Mouse (Mus musculus) neural tube, embryonic 13.5 days (tissue): Measurements from ENCODE around the gene Snx8. TPM values are rescaled to one million over a fixed set of nuclear protein-coding genes. Genes with fewer than 3 reads are reported as not detected.

Experiments
- ATAC-seq: fragments of 200-750 bp; cut with Nextera tagmentation; 2 replicates; pipeline ENCODE4 v1.8.0; 2017; ENCODE audit warnings: low read depth, mild to moderate bottlenecking, moderate TSS enrichment, moderate library complexity
- H3K27ac ChIP-seq: fragments of 300-500 bp; sonication (generic); replicated peaks from 2 replicates; pipeline ENCODE4 v1.5.1; 2015; ENCODE audit warnings: moderate library complexity, mild to moderate bottlenecking, inconsistent platforms
- H3K27me3 ChIP-seq: fragments of 300-500 bp; sonication (generic); 2 replicates; pipeline ENCODE4 v1.6.1; 2015; ENCODE audit warnings: mild to moderate bottlenecking, inconsistent platforms
- H3K36me3 ChIP-seq: fragments of 300-500 bp; sonication (generic); 2 replicates; pipeline ENCODE4 v1.6.1; 2015; ENCODE audit warnings: mild to moderate bottlenecking, inconsistent platforms
- H3K4me1 ChIP-seq: fragments of 300-500 bp; sonication (generic); replicated peaks from 2 replicates; pipeline ENCODE4 v1.6.1; 2015; ENCODE audit warnings: inconsistent platforms
- H3K4me2 ChIP-seq: fragments of 300-500 bp; sonication (generic); 2 replicates; pipeline ENCODE4 v1.6.1; 2015; ENCODE audit warnings: inconsistent platforms, mild to moderate bottlenecking, moderate library complexity
- H3K4me3 ChIP-seq: fragments of 300-500 bp; sonication (generic); 2 replicates; pipeline ENCODE4 v1.5.1; 2015; ENCODE audit warnings: mild to moderate bottlenecking, inconsistent platforms
- H3K9ac ChIP-seq: fragments of 300-500 bp; sonication (generic); 2 replicates; pipeline ENCODE4 v1.6.1; 2015; ENCODE audit warnings: moderate library complexity, mild to moderate bottlenecking, inconsistent platforms
- H3K9me3 ChIP-seq: fragments of 300-500 bp; sonication (generic); 2 replicates; pipeline ENCODE4 v1.6.1; 2016; ENCODE audit warnings: inconsistent platforms
- WGBS: fragments of 180-500 bp; shearing (Covaris S2); methylation state at CpG from one replicate; pipeline ENCODE4 v1.1.7; 2015; 5-methylcytosine and 5-hydroxymethylcytosine counted together
- polyA plus RNA-seq: library from polyadenylated mRNA; unstranded; fragments of >200 nt; fragmentation: Nextera tagmentation; extraction: Ambion mirVana; gene quantifications from 2 replicates; pipeline ENCODE4 v1.2.1, GENCODE M21; 2015

Gene Snx8
- polyA plus RNA-seq, 1 experiment from 2014 or later: 21.2 TPM

- Histone ChIP-seq H3K4me3 (no peak overlapping the region), H3K4me2 (no peak overlapping the region), H3K4me1 (no peaks in the 10 kb centered on the region), H3K27me3 (no peaks in the 10 kb centered on the region), H3K9ac (no peak overlapping the region), H3K27ac (no peak overlapping the region), H3K9me3 (no peaks in the 10 kb centered on the region; the same call in 1 of the 2 replicates), H3K36me3 (peaks cover 41% of the 10 kb centered on the region)
- ATAC-seq: no peak
- 84% methylated on average over 14 of the region's 14 CpGs for WGBS
These were observed 29.0 kb downstream of the Snx8 start for GRCm38 (mm10) chr5:140359930-140360674.

GRCm38 (mm10) chr5:140357466-140357865 lies 31.6 kb downstream of the Snx8 start:
- WGBS: 93% methylated on average over 3 of the region's 3 CpGs
- peaks cover 60% of the 10 kb centered on the region for H3K36me3 ChIP-seq

DNA sequence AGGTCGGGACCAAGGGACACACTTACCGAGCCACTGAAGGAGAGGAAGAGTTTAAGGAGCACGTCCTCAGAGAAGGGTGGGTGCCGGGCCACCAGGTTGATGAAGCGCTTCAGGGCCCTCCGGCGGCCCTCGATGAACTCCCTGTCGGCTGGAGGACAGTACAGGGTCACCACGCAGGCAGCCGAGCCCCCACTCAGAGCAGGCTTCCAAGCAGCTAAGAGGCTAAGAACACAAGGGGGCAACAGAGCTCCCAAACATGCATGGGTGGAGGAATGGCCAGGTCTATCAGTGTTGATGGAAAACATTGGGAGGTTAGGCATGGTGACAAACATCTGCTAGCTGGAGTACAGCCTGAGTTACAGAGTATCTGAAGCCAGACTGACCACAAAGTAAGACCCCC lies 33.1 kb downstream of the Snx8 start:
- Histone ChIP-seq H3K27me3 (no peaks in the 10 kb centered on the region), H3K4me3 (no peak overlapping the region), H3K27ac (no peak overlapping the region), H3K4me2 (no peak overlapping the region), H3K36me3 (peaks cover 75% of the 10 kb centered on the region), H3K9ac (no peak overlapping the region), H3K9me3 (no peaks in the 10 kb centered on the region), H3K4me1 (no peaks in the 10 kb centered on the region)
- no peak for ATAC-seq
- WGBS: 86% methylated on average over 11 of the region's 11 CpGs

More at GRCm38 (mm10) chr5:140357466-140357865, 31.6 kb downstream of the Snx8 start:
- Histone ChIP-seq H3K9ac (no peak overlapping the region), H3K27ac (no peak overlapping the region), H3K27me3 (no peaks in the 10 kb centered on the region), H3K4me1 (no peaks in the 10 kb centered on the region), H3K4me3 (no peak overlapping the region), H3K4me2 (no peak overlapping the region), H3K9me3 (no peaks in the 10 kb centered on the region)
- no peak for ATAC-seq

DNA sequence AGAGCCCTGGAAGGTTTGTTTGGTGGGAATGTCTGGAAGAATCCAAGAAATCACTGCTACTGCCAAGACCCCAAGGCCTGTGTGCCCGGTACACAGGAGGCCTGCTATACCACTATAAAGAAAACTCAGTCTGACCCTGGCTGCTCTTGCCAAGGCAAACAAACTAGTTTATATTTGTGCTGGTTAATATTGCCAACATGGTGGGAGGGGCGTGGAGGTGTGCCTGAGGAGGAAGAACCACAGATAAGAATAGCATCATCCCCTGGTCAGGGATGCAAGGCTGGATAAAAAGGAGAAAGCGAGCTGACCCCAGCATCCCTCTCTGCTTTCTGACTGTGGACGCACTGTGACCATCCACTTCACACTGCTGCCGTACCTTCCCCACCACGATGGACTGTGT lies 36.7 kb downstream of the Snx8 start:
- ATAC-seq: no peak
- WGBS: 95% methylated on average over 6 of the region's 6 CpGs
- peaks cover 69% of the 10 kb centered on the region for H3K36me3 ChIP-seq
- H3K4me1 ChIP-seq: no peaks in the 10 kb centered on the region
- H3K27ac ChIP-seq: no peak overlapping the region
- no peaks in the 10 kb centered on the region for H3K27me3 ChIP-seq
- no peak overlapping the region for H3K9ac ChIP-seq
- H3K9me3 ChIP-seq: no peaks in the 10 kb centered on the region
- H3K4me3 ChIP-seq: no peak overlapping the region
- H3K4me2 ChIP-seq: no peak overlapping the region

DNA sequence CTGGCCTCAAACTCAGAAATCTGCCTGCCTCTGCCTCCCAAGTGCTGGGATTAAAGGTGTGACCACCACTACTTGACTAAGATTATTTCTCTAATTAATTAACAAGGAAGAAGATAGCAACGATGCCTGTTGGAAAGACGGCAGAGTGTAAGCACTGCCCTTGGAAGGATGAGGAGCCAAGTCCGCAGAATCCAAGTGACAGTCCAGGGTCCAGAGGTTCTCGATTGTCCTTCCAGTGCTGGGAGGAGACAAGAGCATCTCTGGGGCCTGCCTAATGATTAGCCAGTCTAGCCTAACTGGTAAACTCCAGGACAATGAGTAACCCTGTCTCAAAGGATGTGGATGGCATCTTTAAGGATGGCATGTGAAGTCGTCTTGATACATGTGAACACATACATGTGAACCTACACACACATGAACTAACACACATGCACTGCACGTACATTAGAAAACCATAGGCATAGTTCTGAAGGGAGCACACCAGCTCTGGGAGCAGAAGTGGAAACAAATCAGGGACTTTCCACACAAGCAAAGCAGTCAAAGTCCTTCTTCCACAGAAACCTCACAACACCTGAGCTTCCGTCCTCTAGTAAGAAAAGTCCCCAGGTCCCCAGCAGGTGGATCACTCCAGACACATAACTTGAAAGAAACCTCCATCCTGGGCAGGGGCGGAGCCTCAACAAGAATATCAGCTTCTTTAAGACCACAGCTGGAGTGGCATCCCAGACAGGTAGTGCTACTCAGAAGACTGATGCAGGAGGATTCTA lies 38.1 kb downstream of the Snx8 start:
- Histone ChIP-seq H3K27me3 (no peaks in the 10 kb centered on the region), H3K4me1 (no peaks in the 10 kb centered on the region), H3K27ac (no peak overlapping the region), H3K4me2 (no peak overlapping the region), H3K36me3 (peaks cover 66% of the 10 kb centered on the region), H3K9me3 (no peaks in the 10 kb centered on the region), H3K9ac (no peak overlapping the region), H3K4me3 (no peak overlapping the region)
- ATAC-seq: no peak
- WGBS: 92% methylated on average over 8 of the region's 8 CpGs

DNA sequence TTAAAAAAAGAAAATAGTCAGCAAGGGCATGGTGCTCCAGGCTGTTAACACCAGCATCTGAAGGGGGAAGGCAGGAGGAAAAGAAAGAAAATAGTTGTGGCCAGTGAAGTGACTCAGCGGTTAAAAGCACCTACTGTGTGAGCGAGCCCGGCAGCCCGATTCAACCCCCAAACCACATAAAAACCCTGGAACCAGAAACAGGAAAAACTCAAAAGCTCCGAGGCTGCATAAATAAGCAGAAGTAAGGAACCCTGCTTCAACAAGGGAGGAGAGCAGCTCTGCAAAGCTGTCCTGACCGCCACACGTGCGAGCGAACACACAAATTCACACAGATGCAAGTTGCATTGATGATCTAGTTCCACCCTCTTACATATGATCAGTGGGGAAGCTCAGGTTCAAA lies 39.2 kb downstream of the Snx8 start:
- 91% methylated on average over 9 of the region's 9 CpGs for WGBS
- Histone ChIP-seq H3K9me3 (no peaks in the 10 kb centered on the region), H3K27ac (no peak overlapping the region), H3K4me1 (no peaks in the 10 kb centered on the region), H3K36me3 (peaks cover 62% of the 10 kb centered on the region), H3K27me3 (no peaks in the 10 kb centered on the region), H3K9ac (no peak overlapping the region), H3K4me3 (no peak overlapping the region), H3K4me2 (no peak overlapping the region)
- no peak for ATAC-seq

- peaks cover 43% of the 10 kb centered on the region for H3K36me3 ChIP-seq
- H3K4me2 ChIP-seq: no peak overlapping the region
- WGBS: 92% methylated on average over 1 of the region's 1 CpGs
- H3K27ac ChIP-seq: no peak overlapping the region
- H3K9ac ChIP-seq: no peak overlapping the region
- H3K9me3 ChIP-seq: no peaks in the 10 kb centered on the region
- no peaks in the 10 kb centered on the region for H3K27me3 ChIP-seq
- H3K4me3 ChIP-seq: no peak overlapping the region
- ATAC-seq: no peak
- H3K4me1 ChIP-seq: no peaks in the 10 kb centered on the region
These were observed 43.0 kb downstream of the Snx8 start for GRCm38 (mm10) chr5:140346050-140346449.

DNA sequence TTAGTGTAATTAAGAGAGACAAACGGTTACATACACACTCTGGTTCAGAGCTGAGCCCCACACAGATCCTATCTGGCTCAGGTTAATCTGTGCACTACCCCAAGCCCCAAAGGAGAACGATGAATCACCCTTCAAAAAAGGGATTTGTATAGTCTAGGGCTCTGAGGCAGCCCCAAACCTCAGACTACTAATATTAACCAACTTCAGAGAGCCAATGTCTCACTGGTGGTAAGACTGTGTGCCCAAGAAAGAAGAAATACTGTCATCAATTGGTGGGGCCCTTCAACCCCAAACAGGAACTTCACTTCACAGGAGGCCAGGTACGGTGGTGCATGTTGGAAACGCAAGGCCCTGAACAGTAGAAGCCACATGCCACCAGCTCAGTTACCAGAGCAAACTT lies 43.8 kb downstream of the Snx8 start:
- no peak overlapping the region for H3K9ac ChIP-seq
- no peak overlapping the region for H3K4me2 ChIP-seq
- H3K27ac ChIP-seq: no peak overlapping the region
- peaks cover 46% of the 10 kb centered on the region for H3K36me3 ChIP-seq
- no peaks in the 10 kb centered on the region for H3K27me3 ChIP-seq
- H3K4me1 ChIP-seq: no peaks in the 10 kb centered on the region
- 95% methylated on average over 4 of the region's 4 CpGs for WGBS
- no peak for ATAC-seq
- no peak overlapping the region for H3K4me3 ChIP-seq
- H3K9me3 ChIP-seq: no peaks in the 10 kb centered on the region

DNA sequence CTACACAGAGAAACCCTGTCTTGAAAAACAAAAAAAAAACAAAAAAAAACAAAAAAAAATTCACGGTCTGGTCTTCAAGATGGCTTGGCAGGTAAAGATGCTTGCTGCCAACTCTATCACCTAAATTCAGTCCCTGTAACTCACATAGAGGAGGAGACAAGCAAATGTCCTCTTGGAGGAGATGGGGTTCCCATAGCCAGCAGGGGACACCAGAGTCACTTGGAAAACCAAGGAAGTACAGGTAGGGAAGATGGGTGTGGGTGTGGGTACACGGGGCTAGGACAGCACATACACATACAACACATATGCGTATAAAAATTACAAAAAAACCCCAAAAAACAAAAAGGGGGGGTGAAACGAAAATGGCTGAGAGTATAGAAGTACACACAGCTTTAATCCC lies 46.2 kb downstream of the Snx8 start:
- H3K9ac ChIP-seq: no peak overlapping the region
- ATAC-seq: no peak
- H3K27me3 ChIP-seq: no peaks in the 10 kb centered on the region
- no peaks in the 10 kb centered on the region for H3K9me3 ChIP-seq
- no peak overlapping the region for H3K4me3 ChIP-seq
- no peak overlapping the region for H3K27ac ChIP-seq
- WGBS: 90% methylated on average over 4 of the region's 4 CpGs
- H3K4me2 ChIP-seq: no peak overlapping the region
- peaks cover 64% of the 10 kb centered on the region for H3K36me3 ChIP-seq
- H3K4me1 ChIP-seq: no peaks in the 10 kb centered on the region

- no peak overlapping the region for H3K9ac ChIP-seq
- no peaks in the 10 kb centered on the region for H3K4me1 ChIP-seq
- WGBS: 91% methylated on average over 3 of the region's 3 CpGs
- peaks cover 57% of the 10 kb centered on the region for H3K36me3 ChIP-seq
- H3K27me3 ChIP-seq: no peaks in the 10 kb centered on the region
- no peak overlapping the region for H3K4me3 ChIP-seq
- no peak for ATAC-seq
- H3K27ac ChIP-seq: no peak overlapping the region
- H3K4me2 ChIP-seq: no peak overlapping the region
- H3K9me3 ChIP-seq: no peaks in the 10 kb centered on the region
These were observed 49.2 kb downstream of the Snx8 start for GRCm38 (mm10) chr5:140339836-140340235.

DNA sequence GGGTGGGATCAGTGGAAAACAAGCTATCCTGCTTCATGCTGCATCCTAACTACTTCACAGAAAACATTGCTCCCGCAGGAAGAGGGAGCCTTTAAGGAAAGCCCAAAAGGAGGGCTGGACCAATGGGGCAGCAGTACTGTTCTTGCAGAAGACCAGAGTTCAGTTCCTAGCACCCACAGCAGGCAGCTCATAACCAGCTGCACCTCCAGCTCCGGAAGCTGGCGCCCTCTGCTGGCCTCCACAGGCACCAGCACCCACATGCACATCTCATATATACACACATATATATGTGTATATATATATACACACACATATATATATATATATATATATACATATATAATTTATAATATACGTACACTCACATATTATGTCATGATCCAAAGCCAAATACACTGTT lies 50.3 kb downstream of the Snx8 start:
- Histone ChIP-seq H3K9ac (no peak overlapping the region), H3K9me3 (no peaks in the 10 kb centered on the region), H3K4me3 (no peak overlapping the region), H3K4me2 (no peak overlapping the region), H3K36me3 (peaks cover 49% of the 10 kb centered on the region), H3K27ac (no peak overlapping the region), H3K27me3 (no peaks in the 10 kb centered on the region), H3K4me1 (no peaks in the 10 kb centered on the region)
- no peak for ATAC-seq
- WGBS: 93% methylated on average over 4 of the region's 4 CpGs

DNA sequence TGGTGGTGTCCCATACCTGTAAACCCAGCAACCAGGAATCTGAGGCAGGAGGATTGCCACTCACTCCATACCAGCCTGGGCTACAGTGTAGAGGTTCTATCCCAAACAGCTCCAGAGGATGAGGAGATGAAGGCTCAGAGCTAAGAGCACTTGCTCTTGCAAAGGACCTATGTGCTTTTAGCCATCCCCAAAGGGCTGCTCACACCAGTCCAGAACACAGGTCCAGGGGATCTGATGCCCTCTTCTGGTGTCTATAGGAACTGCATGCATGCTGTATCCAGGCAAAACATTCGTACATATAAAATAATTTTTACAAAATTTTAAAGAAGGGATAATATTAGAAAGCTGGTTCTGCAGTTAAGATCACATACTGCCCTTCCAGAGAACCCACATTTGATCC lies 52.4 kb downstream of the Snx8 start:
- Histone ChIP-seq H3K36me3 (peaks cover 44% of the 10 kb centered on the region), H3K9ac (no peak overlapping the region), H3K4me3 (no peak overlapping the region), H3K27me3 (no peaks in the 10 kb centered on the region), H3K27ac (no peak overlapping the region), H3K4me1 (peaks cover 4% of the 10 kb centered on the region), H3K4me2 (no peak overlapping the region), H3K9me3 (no peaks in the 10 kb centered on the region)
- 83% methylated on average over 1 of the region's 1 CpGs for WGBS
- no peak for ATAC-seq
